Mouse (Mus musculus): Measurements from ENCODE around the gene Cdc7. TPM values are rescaled to one million over a fixed set of nuclear protein-coding genes. Genes with fewer than 3 reads are reported as not detected.

Gene Cdc7
- polyA plus RNA-seq, 1 experiment from 2014 or later: 53.0 TPM

DNA sequence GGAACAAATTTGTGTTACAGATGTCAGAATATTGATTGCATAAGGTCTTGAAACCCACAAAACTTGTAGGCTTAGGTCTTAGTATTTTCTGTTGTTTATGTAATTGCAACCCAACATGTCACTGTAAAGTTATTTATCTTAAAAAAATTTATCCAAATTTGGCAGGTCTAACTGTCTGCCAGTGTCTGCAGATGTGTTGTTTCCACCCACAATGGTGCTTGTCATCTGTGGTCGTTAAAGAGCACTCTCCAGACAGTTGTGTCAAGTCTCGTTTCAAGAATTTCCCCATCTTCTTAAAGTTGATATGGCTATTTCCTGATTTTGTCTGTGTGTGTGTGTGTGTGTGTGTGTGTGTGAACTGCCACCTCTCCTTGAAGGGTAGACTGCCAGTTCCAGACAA lies 21.5 kb downstream of the Cdc7 start:
- H3K4me3 ChIP-seq (ENCODE audit: low read depth, low read length): no peak overlapping the region
- no peak overlapping the region for H3K9ac ChIP-seq (ENCODE audit: low read depth, low read length)
- no peak overlapping the region for H3K4me2 ChIP-seq (replicated peaks; ENCODE audit: low read depth, low read length)
- ATAC-seq (ENCODE audit: low FRiP score): no peak
- H3K9me3 ChIP-seq (ENCODE audit: control insufficient read depth, low read length): no peaks in the 10 kb centered on the region
- H3K36me3 ChIP-seq (ENCODE audit: control insufficient read depth, insufficient read depth, low read length): no peaks in the 10 kb centered on the region
- DNase-seq (ENCODE audit: low spot score): no peak
- no peak overlapping the region for H3K27ac ChIP-seq (ENCODE audit: low read depth, low read length)
- H3K27me3 ChIP-seq (ENCODE audit: control insufficient read depth, insufficient read depth, low read length): no peaks in the 10 kb centered on the region
- 84% methylated on average over 2 of the region's 2 CpGs for WGBS
- no peaks in the 10 kb centered on the region for H3K4me1 ChIP-seq (replicated peaks; ENCODE audit: control insufficient read depth, insufficient read depth, low read length)

DNA sequence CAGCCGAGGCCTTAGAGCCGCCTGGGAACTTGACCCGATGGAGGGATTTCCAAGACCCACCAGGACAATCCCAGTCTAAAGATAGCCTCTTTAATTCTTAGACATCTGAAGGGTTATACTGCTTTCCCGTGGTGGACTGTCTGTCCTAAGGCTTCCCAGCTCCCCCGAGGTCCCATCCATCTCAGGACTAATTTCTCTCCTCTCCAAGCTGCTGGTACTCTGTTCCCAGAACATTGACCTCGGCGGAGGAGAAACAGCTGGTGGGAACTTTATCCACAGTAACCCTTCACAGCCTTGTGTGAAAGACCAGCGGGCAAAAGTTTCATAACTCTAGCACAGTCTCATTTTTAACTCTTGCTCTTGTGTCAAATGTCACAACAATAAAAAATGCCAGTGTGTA lies 25.1 kb downstream of the Cdc7 start:
- Histone ChIP-seq H3K27me3 (ENCODE audit: control insufficient read depth, insufficient read depth, low read length) (no peaks in the 10 kb centered on the region), H3K4me2 (replicated peaks; ENCODE audit: low read depth, low read length) (no peak overlapping the region), H3K36me3 (ENCODE audit: control insufficient read depth, insufficient read depth, low read length) (no peaks in the 10 kb centered on the region), H3K4me1 (replicated peaks; ENCODE audit: control insufficient read depth, insufficient read depth, low read length) (no peaks in the 10 kb centered on the region), H3K4me3 (ENCODE audit: low read depth, low read length) (no peak overlapping the region), H3K9me3 (ENCODE audit: control insufficient read depth, low read length) (no peaks in the 10 kb centered on the region), H3K27ac (ENCODE audit: low read depth, low read length) (no peak overlapping the region), H3K9ac (ENCODE audit: low read depth, low read length) (no peak overlapping the region)
- ATAC-seq (ENCODE audit: low FRiP score): no peak
- no peak for DNase-seq (ENCODE audit: low spot score)
- 64% methylated on average over 8 of the region's 8 CpGs for WGBS

DNA sequence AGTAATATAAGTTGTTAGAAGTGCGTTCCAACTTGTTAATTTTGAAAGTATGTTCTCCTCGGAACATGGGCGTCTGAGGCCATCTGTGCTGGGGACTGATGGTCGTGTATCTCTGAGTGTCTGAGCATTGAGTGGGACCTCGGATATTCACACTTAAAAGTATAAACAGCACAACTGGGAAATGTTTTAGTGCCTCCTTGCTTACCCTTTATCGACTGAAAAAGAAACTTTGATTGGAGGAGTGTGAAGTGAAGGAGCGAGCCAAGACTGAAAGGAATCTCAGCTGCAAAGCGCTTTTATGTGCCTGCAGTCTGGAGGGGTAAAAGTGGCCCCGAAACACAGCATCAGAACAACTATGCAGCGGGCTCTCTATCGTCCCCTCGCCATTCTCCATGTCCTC lies 25.7 kb downstream of the Cdc7 start:
- Histone ChIP-seq H3K4me3 (ENCODE audit: low read depth, low read length) (no peak overlapping the region), H3K9ac (ENCODE audit: low read depth, low read length) (no peak overlapping the region), H3K27ac (ENCODE audit: low read depth, low read length) (no peak overlapping the region), H3K4me1 (replicated peaks; ENCODE audit: control insufficient read depth, insufficient read depth, low read length) (no peaks in the 10 kb centered on the region), H3K9me3 (ENCODE audit: control insufficient read depth, low read length) (no peaks in the 10 kb centered on the region), H3K4me2 (replicated peaks; ENCODE audit: low read depth, low read length) (no peak overlapping the region), H3K27me3 (ENCODE audit: control insufficient read depth, insufficient read depth, low read length) (no peaks in the 10 kb centered on the region), H3K36me3 (ENCODE audit: control insufficient read depth, insufficient read depth, low read length) (no peaks in the 10 kb centered on the region)
- 84% methylated on average over 12 of the region's 12 CpGs for WGBS
- ATAC-seq (ENCODE audit: low FRiP score) (no peak), DNase-seq (ENCODE audit: low spot score) (no peak)

DNA sequence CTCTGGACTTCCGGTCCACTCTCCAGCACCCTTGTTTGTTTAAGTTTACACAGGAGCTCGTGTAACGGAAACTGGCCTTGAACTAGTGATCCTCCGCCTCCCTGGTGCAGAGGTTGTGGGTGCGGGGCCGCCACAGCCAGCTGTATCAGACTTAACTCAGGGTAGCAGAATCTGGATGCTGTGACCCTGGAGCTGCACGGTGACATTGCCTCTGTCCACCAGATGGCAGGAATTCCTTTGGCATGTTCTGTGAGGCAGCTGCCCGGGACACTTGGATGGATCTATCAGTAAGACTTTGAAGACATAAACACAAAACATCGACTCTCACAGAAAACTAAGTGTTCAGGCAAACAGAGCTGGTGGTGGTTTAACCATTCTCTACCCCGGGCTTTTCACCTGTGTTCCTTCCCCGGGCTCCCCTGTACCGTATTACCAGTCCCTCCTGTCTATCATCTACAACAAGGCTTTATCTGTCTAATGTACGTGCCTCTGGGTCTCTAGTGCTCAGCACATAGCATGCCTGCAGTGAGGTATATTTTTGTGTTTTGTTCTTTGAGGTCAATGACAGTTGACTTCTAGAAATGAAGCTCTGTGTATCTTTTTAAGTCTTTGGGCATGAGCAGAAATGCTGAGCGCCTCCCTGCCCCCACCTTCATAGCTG lies 26.6 kb downstream of the Cdc7 start:
- Histone ChIP-seq H3K36me3 (ENCODE audit: control insufficient read depth, insufficient read depth, low read length) (no peaks in the 10 kb centered on the region), H3K27me3 (ENCODE audit: control insufficient read depth, insufficient read depth, low read length) (no peaks in the 10 kb centered on the region), H3K9ac (ENCODE audit: low read depth, low read length) (no peak overlapping the region), H3K9me3 (ENCODE audit: control insufficient read depth, low read length) (no peaks in the 10 kb centered on the region), H3K4me3 (ENCODE audit: low read depth, low read length) (no peak overlapping the region), H3K27ac (ENCODE audit: low read depth, low read length) (no peak overlapping the region), H3K4me2 (replicated peaks; ENCODE audit: low read depth, low read length) (no peak overlapping the region), H3K4me1 (replicated peaks; ENCODE audit: control insufficient read depth, insufficient read depth, low read length) (no peaks in the 10 kb centered on the region)
- 53% methylated on average over 14 of the region's 14 CpGs for WGBS
- ATAC-seq (ENCODE audit: low FRiP score): no peak
- peak; percentile 65 for DNase-seq (ENCODE audit: low spot score)

DNA sequence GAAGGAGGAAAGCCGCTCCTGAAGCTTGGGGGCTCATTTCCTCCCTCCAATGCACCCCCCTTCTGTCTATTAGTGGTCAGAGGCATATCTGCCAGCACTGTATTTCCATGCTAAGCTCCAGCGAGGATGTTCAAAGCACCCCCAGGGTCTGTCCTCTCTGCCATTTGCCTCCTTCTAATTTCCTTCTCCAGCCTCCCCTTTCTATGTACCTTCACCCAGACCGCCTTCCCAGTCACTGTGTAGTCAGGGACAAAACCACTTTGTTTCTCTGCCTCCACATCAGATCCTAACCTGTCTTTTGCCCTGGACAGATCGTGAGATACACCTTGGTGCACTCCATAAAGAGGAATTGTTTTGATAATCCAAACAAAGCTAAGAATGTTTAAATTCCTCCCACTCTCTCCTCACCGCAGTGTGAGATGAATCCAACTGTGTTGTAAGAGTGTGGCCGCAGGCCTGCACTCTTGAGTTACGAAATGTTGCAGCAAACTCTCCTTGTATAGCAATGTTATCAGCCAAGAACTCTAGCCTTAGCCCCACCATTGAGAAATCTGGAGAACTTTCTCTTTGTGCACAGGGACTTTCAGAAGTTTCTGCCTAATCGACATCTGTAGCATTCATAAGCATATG lies 27.3 kb downstream of the Cdc7 start:
- H3K4me2 ChIP-seq (replicated peaks; ENCODE audit: low read depth, low read length): no peak overlapping the region
- ATAC-seq (ENCODE audit: low FRiP score): no peak
- no peak overlapping the region for H3K4me3 ChIP-seq (ENCODE audit: low read depth, low read length)
- H3K36me3 ChIP-seq (ENCODE audit: control insufficient read depth, insufficient read depth, low read length): no peaks in the 10 kb centered on the region
- 69% methylated on average over 8 of the region's 8 CpGs for WGBS
- H3K4me1 ChIP-seq (replicated peaks; ENCODE audit: control insufficient read depth, insufficient read depth, low read length): no peaks in the 10 kb centered on the region
- no peaks in the 10 kb centered on the region for H3K27me3 ChIP-seq (ENCODE audit: control insufficient read depth, insufficient read depth, low read length)
- DNase-seq (ENCODE audit: low spot score): no peak
- H3K9me3 ChIP-seq (ENCODE audit: control insufficient read depth, low read length): no peaks in the 10 kb centered on the region
- no peak overlapping the region for H3K9ac ChIP-seq (ENCODE audit: low read depth, low read length)
- no peak overlapping the region for H3K27ac ChIP-seq (ENCODE audit: low read depth, low read length)

DNA sequence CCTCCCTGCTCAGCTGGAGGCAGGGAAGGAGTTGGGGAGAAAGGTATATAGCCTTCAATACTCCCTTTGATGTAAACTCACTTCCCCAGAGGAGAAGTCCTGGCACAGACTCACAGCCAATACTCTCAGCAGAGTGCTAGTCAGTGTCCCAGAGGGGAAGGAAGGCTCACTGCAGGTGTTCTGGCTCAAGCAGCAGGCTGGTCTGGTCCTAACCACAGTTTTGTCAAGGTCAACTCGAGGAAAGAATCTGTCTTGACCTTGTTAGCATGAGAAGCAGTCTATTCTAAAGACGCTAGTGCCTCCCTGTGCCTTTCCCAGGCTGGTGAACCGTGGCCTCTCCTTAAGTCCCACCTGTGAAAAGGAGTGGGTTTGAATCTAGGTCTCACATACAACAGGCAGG lies 30.6 kb downstream of the Cdc7 start:
- no peaks in the 10 kb centered on the region for H3K27me3 ChIP-seq (ENCODE audit: control insufficient read depth, insufficient read depth, low read length)
- WGBS: 12% methylated on average over 3 of the region's 3 CpGs
- no peak overlapping the region for H3K27ac ChIP-seq (ENCODE audit: low read depth, low read length)
- no peak for ATAC-seq (ENCODE audit: low FRiP score)
- H3K9ac ChIP-seq (ENCODE audit: low read depth, low read length): no peak overlapping the region
- no peak for DNase-seq (ENCODE audit: low spot score)
- no peaks in the 10 kb centered on the region for H3K4me1 ChIP-seq (replicated peaks; ENCODE audit: control insufficient read depth, insufficient read depth, low read length)
- no peaks in the 10 kb centered on the region for H3K9me3 ChIP-seq (ENCODE audit: control insufficient read depth, low read length)
- no peak overlapping the region for H3K4me3 ChIP-seq (ENCODE audit: low read depth, low read length)
- H3K4me2 ChIP-seq (replicated peaks; ENCODE audit: low read depth, low read length): no peak overlapping the region
- no peaks in the 10 kb centered on the region for H3K36me3 ChIP-seq (ENCODE audit: control insufficient read depth, insufficient read depth, low read length)

DNA sequence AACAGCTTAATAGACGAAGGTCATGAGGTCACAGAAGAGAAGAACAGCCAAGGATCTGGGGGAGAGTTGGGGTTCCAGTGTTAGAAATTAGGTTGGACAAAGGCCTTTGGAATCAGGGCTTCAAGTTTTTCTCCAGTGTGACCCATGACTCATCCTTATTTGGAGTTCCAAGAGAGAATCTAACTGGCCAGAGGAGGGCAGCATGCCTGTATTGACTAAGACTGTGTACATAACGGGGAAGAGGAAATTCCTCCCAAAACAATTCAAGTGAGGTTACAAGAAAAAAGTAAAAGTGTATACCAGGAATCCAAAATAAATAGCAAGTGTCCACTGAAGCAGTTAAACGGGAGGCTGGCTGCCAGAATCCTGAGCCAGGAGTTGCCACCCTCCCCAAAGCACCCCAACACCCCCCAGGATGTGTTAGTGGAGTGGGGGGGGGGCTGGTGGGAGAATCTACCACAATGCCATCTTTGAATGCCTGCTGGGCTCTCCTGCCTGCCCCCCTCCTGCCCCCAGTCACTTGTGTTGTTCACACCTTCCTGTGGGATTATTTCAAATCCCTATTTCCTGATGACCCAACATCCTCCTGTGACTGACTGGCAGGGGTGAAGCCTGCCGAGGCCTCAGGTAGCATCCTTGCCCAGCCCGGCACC lies 31.9 kb downstream of the Cdc7 start:
- peak; percentile 51 for DNase-seq (ENCODE audit: low spot score)
- H3K9ac ChIP-seq (ENCODE audit: low read depth, low read length): no peak overlapping the region
- H3K9me3 ChIP-seq (ENCODE audit: control insufficient read depth, low read length): no peaks in the 10 kb centered on the region
- WGBS: 45% methylated on average over 5 of the region's 5 CpGs
- H3K4me3 ChIP-seq (ENCODE audit: low read depth, low read length): no peak overlapping the region
- ATAC-seq (ENCODE audit: low FRiP score): no peak
- H3K4me1 ChIP-seq (replicated peaks; ENCODE audit: control insufficient read depth, insufficient read depth, low read length): no peaks in the 10 kb centered on the region
- H3K27ac ChIP-seq (ENCODE audit: low read depth, low read length): no peak overlapping the region
- H3K36me3 ChIP-seq (ENCODE audit: control insufficient read depth, insufficient read depth, low read length): no peaks in the 10 kb centered on the region
- H3K27me3 ChIP-seq (ENCODE audit: control insufficient read depth, insufficient read depth, low read length): no peaks in the 10 kb centered on the region
- H3K4me2 ChIP-seq (replicated peaks; ENCODE audit: low read depth, low read length): no peak overlapping the region

DNA sequence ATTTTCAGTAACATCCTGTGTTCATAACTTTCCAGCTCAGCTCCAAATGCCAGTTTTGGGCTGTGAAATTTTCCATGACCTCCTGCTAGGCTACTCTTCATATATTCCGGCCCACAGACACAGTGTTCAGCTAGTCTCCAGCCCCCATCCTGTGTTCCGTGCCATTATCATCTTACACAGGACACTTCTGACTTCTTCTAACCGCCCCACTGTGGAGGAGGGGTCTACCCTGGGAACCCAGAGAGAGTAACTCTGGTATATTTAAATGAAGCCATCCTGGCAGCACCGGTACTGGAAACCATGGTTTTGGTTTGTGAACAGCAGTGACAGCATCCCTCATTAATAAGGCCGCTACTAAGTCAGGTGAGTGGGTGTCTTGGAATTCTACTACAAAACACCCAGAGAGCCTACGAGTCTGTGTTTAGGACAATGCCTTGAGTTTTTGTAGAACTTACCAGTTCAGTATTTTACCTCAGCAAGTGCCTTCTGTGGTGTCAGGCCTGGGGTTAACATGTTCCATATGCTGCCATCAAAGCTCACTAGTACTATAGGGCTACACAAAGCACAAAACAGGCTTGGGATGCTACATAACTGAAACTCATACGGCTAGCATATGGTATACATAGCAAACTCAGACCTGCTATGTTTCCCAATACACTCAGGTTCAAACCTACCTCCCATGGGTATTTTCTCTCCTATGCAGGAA lies 32.6 kb downstream of the Cdc7 start:
- Histone ChIP-seq H3K27ac (ENCODE audit: low read depth, low read length) (no peak overlapping the region), H3K36me3 (ENCODE audit: control insufficient read depth, insufficient read depth, low read length) (no peaks in the 10 kb centered on the region), H3K27me3 (ENCODE audit: control insufficient read depth, insufficient read depth, low read length) (no peaks in the 10 kb centered on the region), H3K9me3 (ENCODE audit: control insufficient read depth, low read length) (no peaks in the 10 kb centered on the region), H3K4me2 (replicated peaks; ENCODE audit: low read depth, low read length) (no peak overlapping the region), H3K4me1 (replicated peaks; ENCODE audit: control insufficient read depth, insufficient read depth, low read length) (no peaks in the 10 kb centered on the region), H3K9ac (ENCODE audit: low read depth, low read length) (no peak overlapping the region), H3K4me3 (ENCODE audit: low read depth, low read length) (no peak overlapping the region)
- ATAC-seq (ENCODE audit: low FRiP score) (no peak), DNase-seq (ENCODE audit: low spot score) (no peak)
- 58% methylated on average over 7 of the region's 7 CpGs for WGBS
